Mouse (Mus musculus) midbrain, postnatal 0 days (tissue): ENCODE results near the gene Slc25a44. TPM values are rescaled to one million over a fixed set of nuclear protein-coding genes. Genes with fewer than 3 reads are reported as not detected.
"Not testable (repeated sequence)": the region's sequence is repeated elsewhere in the genome, so short reads cannot be mapped to it uniquely, and the experiment has no call there.

Source experiments
- ATAC-seq: fragments of 200-750 bp; cut with Nextera tagmentation; 2 replicates; pipeline ENCODE4 v1.8.0; 2017; ENCODE audit warnings: moderate number of reproducible peaks, mild to moderate bottlenecking, moderate TSS enrichment, moderate library complexity; ENCODE audit not compliant: low FRiP score
- DNase-seq: peaks from one replicate; pipeline ENCODE4 v3.0.0-alpha.2; 2015; ENCODE audit warnings: low spot score
- H3K27ac ChIP-seq: fragments of 300-500 bp; sonication (generic); 2 replicates; pipeline ENCODE4 v1.5.1; 2014; ENCODE audit warnings: low read depth, mild to moderate bottlenecking, low read length, mixed read lengths
- H3K27me3 ChIP-seq: fragments of 300-500 bp; sonication (generic); 2 replicates; pipeline ENCODE4 v1.6.1; 2014; ENCODE audit warnings: low read length, control low read depth, mixed read lengths; ENCODE audit not compliant: insufficient read depth
- H3K36me3 ChIP-seq: fragments of 300-500 bp; sonication (generic); 2 replicates; pipeline ENCODE4 v1.6.1; 2014; ENCODE audit warnings: low read length, control low read depth, mixed read lengths; ENCODE audit not compliant: insufficient read depth
- H3K4me1 ChIP-seq: fragments of 300-500 bp; sonication (generic); 2 replicates; pipeline ENCODE4 v1.6.1; 2014; ENCODE audit warnings: mild to moderate bottlenecking, control low read depth, antibody characterized with exemption, low read length, mixed read lengths; ENCODE audit not compliant: insufficient read depth
- H3K4me2 ChIP-seq: fragments of 300-500 bp; sonication (generic); 2 replicates; pipeline ENCODE4 v1.6.1; 2014; ENCODE audit warnings: low read depth, mild to moderate bottlenecking, low read length, mixed read lengths; ENCODE audit not compliant: poor library complexity, severe bottlenecking
- H3K4me3 ChIP-seq: fragments of 300-500 bp; sonication (generic); 2 replicates; pipeline ENCODE4 v1.5.1; 2014; ENCODE audit warnings: low read depth, mild to moderate bottlenecking, low read length, moderate library complexity
- H3K9ac ChIP-seq: fragments of 300-500 bp; sonication (generic); replicated peaks from 2 replicates; pipeline ENCODE4 v1.6.1; 2014; ENCODE audit warnings: mild to moderate bottlenecking, low read length, moderate library complexity, mixed read lengths; ENCODE audit not compliant: poor library complexity, severe bottlenecking
- H3K9me3 ChIP-seq: fragments of 300-500 bp; sonication (generic); 2 replicates; pipeline ENCODE4 v1.6.1; 2016; ENCODE audit warnings: low read length, control low read depth
- CTCF ChIP-seq: IDR thresholded peaks from 2 replicates; pipeline ENCODE4 v1.5.1; 2016; ENCODE audit warnings: antibody characterized with exemption, mild to moderate bottlenecking
- WGBS: fragments of 180-500 bp; shearing (Covaris S2); extraction: QIAGEN DNeasy Blood & Tissue Kit; methylation state at CpG from one replicate; pipeline ENCODE4 v1.1.7; 2014; 5-methylcytosine and 5-hydroxymethylcytosine counted together
- polyA plus RNA-seq: library from polyadenylated mRNA; unstranded; fragments of >200 nt; fragmentation: Nextera tagmentation; extraction: Ambion mirVana; gene quantifications from 2 replicates; pipeline ENCODE4 v1.2.1, GENCODE M21; 2015
- total RNA-seq: library from RNA; depleted of rRNA; stranded (reverse); fragments of >200 nt; gene quantifications from 2 replicates; pipeline ENCODE4 v1.2.3, GENCODE M21; 2014

The Slc25a44 gene
- total and polyA plus RNA-seq, 2 experiments from 2014 or later = 35.9 to 63.8 TPM

GRCm38 (mm10) chr3:88436395-88437201 is 11.7 kb upstream of the Slc25a44 start:
- H3K27ac ChIP-seq = no peak overlapping the region
- ATAC-seq (peak; percentile 83), DNase-seq (peak; percentile 75)
- H3K4me3 ChIP-seq = no peak overlapping the region
- H3K4me2 ChIP-seq = peak overlapping the region; percentile 33
- H3K27me3 ChIP-seq = no peaks in the 10 kb centered on the region
- no peak overlapping the region for H3K9ac ChIP-seq
- 14% methylated on average over 28 of the region's 29 CpGs for WGBS
- peaks cover 36% of the 10 kb centered on the region for H3K36me3 ChIP-seq
- no peaks in the 10 kb centered on the region for H3K9me3 ChIP-seq
- TF ChIP-seq CTCF = peak; percentile 52
- no peaks in the 10 kb centered on the region for H3K4me1 ChIP-seq

GRCm38 (mm10) chr3:88435515-88435914 is 10.6 kb upstream of the Slc25a44 start:
- no peak for DNase-seq
- no peaks in the 10 kb centered on the region for H3K9me3 ChIP-seq
- peaks cover 36% of the 10 kb centered on the region for H3K36me3 ChIP-seq

GRCm38 (mm10) chr3:88428639-88429038 is 3.7 kb upstream of the Slc25a44 start:
- not testable (repeated sequence) for H3K9ac ChIP-seq, H3K4me1 ChIP-seq, H3K4me2 ChIP-seq, H3K27me3 ChIP-seq, H3K27ac ChIP-seq, H3K36me3 ChIP-seq, H3K4me3 ChIP-seq, H3K9me3 ChIP-seq, ATAC-seq
- TF ChIP-seq CTCF = peak; percentile 55
- WGBS = 68% methylated on average over 8 of the region's 8 CpGs
- DNase-seq = peak; percentile 22

More at GRCm38 (mm10) chr3:88435515-88435914, 10.6 kb upstream of the Slc25a44 start:
- Histone ChIP-seq H3K27ac (no peak overlapping the region), H3K27me3 (no peaks in the 10 kb centered on the region), H3K9ac (no peak overlapping the region), H3K4me2 (no peak overlapping the region), H3K4me1 (no peaks in the 10 kb centered on the region), H3K4me3 (no peak overlapping the region)
- ATAC-seq = no peak
- 66% methylated on average over 10 of the region's 10 CpGs for WGBS
- no peak for TF ChIP-seq CTCF

- 81% methylated on average over 4 of the region's 4 CpGs for WGBS
- no peaks in the 10 kb centered on the region for H3K27me3 ChIP-seq
- ATAC-seq = no peak
Observed at GRCm38 (mm10) chr3:88427342-88427905, 2.5 kb upstream of the Slc25a44 start.

DNA sequence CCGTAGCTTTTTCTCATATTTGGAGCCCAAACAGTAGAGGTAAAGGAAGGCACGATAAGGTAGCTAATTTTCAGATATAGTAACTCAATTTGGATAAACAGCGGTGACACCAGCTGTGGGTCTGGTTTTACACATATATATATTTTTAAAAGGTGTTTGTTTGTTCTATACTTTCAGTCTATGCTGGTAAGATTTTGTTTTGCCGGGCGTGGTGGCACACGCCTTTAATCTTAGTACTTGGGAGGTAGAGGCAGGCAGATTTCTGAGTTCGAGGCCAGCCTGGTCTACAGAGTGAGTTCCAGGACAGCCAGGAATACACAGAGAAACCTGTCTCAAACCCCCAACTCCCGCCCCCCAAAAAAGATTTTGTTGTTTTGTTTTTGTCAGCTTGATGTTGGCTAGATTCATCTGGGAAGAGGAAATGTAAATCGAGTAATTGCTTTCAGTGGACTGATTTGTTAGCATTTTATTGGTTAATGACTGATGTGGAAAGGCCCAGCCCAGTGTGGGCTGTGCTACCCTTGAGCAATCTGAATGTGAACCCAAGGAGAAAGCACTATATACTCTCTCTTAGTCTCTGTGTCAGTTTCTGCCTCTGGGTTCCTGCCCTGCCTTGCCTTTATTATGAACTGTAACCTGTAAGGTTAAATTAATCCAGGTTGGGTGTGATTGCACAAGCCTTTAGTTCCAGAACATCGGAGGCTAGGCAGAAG is 925 bp upstream of the Slc25a44 start:
- no peaks in the 10 kb centered on the region for H3K9me3 ChIP-seq
- H3K36me3 ChIP-seq = peaks cover 8% of the 10 kb centered on the region
- no peak for DNase-seq
- H3K27me3 ChIP-seq = no peaks in the 10 kb centered on the region
- no peak overlapping the region for H3K27ac ChIP-seq
- H3K4me1 ChIP-seq = peaks cover 16% of the 10 kb centered on the region; the same call in 1 of the 2 replicates
- no peak overlapping the region for H3K9ac ChIP-seq
- WGBS = 88% methylated on average over 10 of the region's 10 CpGs
- H3K4me3 ChIP-seq = no peak overlapping the region
- ATAC-seq = no peak
- no peak for TF ChIP-seq CTCF
- H3K4me2 ChIP-seq = peak overlapping the region; percentile 28; the same call in 1 of the 2 replicates

More at GRCm38 (mm10) chr3:88427342-88427905, 2.5 kb upstream of the Slc25a44 start:
- Histone ChIP-seq H3K4me2 (no peak overlapping the region), H3K36me3 (no peaks in the 10 kb centered on the region), H3K9ac (0 out of 2 replicates have a peak overlapping the region, but pooled peaks have one; percentile 8), H3K27ac (no peak overlapping the region), H3K4me1 (peaks cover 8% of the 10 kb centered on the region; the same call in 1 of the 2 replicates), H3K9me3 (no peaks in the 10 kb centered on the region), H3K4me3 (no peak overlapping the region)
- no peak for TF ChIP-seq CTCF
- no peak for DNase-seq
